Mouse (Mus musculus) testis, adult 2 months (tissue): ENCODE measurements at regions not wholly inside any gene's neighbourhood (a gene's known extent, or its start where the extent isn't known, plus 50 kb on each side); places are given as distances from the start of the nearest gene placed in this dataset.

Experiments used
- H3K27ac ChIP-seq: fragments of 200-500 bp; 2 replicates; pipeline ENCODE4 v1.5.1; 2012; ENCODE audit warnings: low read depth, low read length; ENCODE audit not compliant: control insufficient read depth, insufficient read depth
- H3K27me3 ChIP-seq: fragments of 200-500 bp; 2 replicates; pipeline ENCODE4 v1.6.1; 2012; ENCODE audit warnings: mild to moderate bottlenecking, low read length, moderate library complexity; ENCODE audit not compliant: control insufficient read depth, insufficient read depth
- H3K36me3 ChIP-seq: fragments of 200-500 bp; 2 replicates; pipeline ENCODE4 v1.6.1; 2012; ENCODE audit warnings: mild to moderate bottlenecking, low read length; ENCODE audit not compliant: control insufficient read depth, insufficient read depth
- H3K4me1 ChIP-seq: fragments of 200-500 bp; 2 replicates; pipeline ENCODE4 v1.6.1; 2012; ENCODE audit warnings: low read length; ENCODE audit not compliant: control insufficient read depth, insufficient read depth
- H3K4me3 ChIP-seq: fragments of 200-500 bp; 2 replicates; pipeline ENCODE4 v1.5.1; 2012; ENCODE audit warnings: low read depth, mild to moderate bottlenecking, low read length, moderate library complexity, mixed read lengths; ENCODE audit not compliant: control insufficient read depth
- CTCF ChIP-seq: fragments of 200-500 bp; IDR thresholded peaks from 2 replicates; pipeline ENCODE4 v1.5.1; 2012; ENCODE audit warnings: low read depth, mild to moderate bottlenecking, inconsistent platforms, low read length, moderate library complexity; ENCODE audit not compliant: control insufficient read depth, insufficient read depth, insufficient replicate concordance
- POLR2A ChIP-seq: fragments of 200-500 bp; IDR thresholded peaks from 2 replicates; pipeline ENCODE4 v1.6.1; 2012; ENCODE audit warnings: low read depth, mild to moderate bottlenecking, inconsistent platforms, low read length, moderate library complexity; ENCODE audit not compliant: control insufficient read depth

DNA sequence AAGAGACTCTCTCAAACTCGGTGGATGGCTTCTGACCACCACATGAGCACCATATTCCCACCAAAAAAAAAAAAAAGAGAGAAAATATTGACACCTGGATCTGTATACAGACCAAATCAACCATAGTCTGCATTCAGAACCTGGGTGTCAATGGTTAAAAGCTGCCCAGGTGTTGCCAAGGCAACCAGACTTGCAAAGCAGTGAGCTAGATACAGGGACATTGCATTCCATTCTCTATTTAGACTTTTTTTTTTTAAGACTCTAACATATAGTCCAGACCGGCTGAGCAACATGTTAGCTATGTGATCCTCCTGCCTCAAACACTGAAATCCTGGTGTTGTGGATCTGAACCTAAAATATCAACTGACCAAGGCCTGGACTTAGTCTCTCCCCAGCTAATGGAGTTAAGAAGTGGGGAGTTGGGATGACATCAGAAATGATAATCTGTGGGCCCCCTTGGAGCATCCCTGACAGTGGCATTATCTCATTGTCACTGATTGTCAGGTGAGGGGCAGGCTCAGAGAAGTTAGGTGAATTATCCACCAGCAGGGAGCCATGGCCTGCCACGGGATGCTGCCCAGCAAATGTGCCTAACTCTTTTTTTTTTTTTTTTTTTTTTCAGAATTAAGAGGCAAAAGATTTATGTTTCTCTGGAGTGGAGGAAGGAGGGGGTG, 99.1 kb upstream of the Cdkn3 start:
- TF ChIP-seq POLR2A (no peak), CTCF (no peak)
- no peaks in the 10 kb centered on the region for H3K4me1 ChIP-seq

DNA sequence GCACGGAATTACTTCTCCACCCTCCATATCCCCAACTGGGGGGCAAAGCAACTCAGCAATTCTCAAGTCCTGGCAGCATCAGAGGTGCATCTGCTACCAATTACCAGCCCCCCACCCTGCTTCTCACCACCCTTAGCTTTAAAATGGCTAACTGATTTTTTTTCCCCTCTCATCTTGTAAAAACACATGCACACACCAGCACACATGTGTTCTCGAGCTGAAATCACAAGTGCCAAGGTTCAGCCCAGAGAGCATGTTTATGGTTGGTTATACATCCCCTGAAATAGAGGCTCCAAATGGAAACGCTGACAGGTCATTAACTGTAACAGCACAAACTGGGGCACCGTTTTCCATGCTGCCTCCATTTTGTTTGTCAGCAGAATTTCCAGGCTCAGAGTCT, 101.0 kb upstream of the Cdkn3 start:
- Histone ChIP-seq H3K27ac (no peak overlapping the region), H3K4me1 (no peaks in the 10 kb centered on the region), H3K36me3 (no peaks in the 10 kb centered on the region), H3K4me3 (no peak overlapping the region), H3K27me3 (no peaks in the 10 kb centered on the region)
- TF ChIP-seq POLR2A (no peak), CTCF (no peak)

More for the DNA sequence above, 99.1 kb upstream of the Cdkn3 start:
- no peaks in the 10 kb centered on the region for H3K36me3 ChIP-seq
- no peak overlapping the region for H3K27ac ChIP-seq
- no peak overlapping the region for H3K4me3 ChIP-seq
- H3K27me3 ChIP-seq, result no peaks in the 10 kb centered on the region

DNA sequence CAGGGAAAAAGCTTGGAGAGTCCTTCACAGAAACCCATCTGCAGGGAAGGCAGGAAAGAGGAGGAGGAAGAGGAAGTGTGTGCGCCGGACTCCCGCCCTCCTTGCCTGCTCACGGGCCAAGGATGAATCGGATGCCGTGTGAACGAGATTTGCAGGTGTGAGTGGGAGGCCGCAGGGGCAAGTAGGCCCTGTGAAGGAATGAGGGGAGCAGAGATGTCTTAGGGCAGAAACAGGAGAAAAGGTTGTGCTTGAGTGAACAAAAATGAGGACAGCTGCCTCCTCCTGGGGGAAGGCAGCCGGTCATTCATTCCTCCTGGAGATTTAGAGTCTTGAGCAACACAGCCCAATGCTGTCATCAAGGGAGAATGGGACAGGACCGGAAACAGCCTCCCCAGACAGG, 104.1 kb upstream of the Cdkn3 start:
- Histone ChIP-seq H3K27me3 (no peaks in the 10 kb centered on the region), H3K27ac (no peak overlapping the region), H3K4me3 (no peak overlapping the region), H3K4me1 (no peaks in the 10 kb centered on the region), H3K36me3 (no peaks in the 10 kb centered on the region)
- TF ChIP-seq POLR2A (no peak), CTCF (no peak)

DNA sequence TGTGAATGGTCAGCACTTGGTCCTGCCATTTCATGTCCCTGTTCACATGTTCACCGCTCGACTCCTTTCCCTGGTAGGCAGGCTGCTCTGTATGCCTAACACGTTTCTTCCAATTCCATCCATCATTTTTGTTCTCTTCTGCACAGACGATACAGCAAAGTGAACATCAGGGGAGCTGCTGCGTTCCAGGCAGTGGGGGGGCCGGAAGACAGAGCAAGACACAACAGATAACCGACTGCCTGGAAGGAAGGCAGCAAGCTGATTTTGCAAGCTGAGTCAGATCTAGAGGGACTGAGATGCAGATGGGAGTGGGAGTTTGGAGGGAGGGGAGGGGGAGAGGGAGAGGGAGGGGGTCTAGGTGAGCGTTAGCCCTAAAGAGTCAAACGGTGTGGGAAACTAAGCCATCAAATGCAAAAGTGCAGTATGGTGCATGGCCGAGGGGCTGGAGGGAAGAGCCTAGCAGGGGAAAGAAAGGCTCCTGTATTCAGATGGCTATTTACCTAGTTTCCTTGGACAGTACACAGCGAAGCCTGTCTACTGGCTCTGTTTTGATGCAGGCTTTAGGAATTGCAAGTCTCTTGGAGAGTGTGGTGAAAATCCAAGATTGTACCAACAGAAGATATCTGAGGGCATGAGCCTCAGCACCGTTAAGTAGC, 112.9 kb upstream of the Cdkn3 start:
- Histone ChIP-seq H3K27ac (no peak overlapping the region), H3K27me3 (no peaks in the 10 kb centered on the region), H3K4me1 (no peaks in the 10 kb centered on the region), H3K36me3 (no peaks in the 10 kb centered on the region), H3K4me3 (no peak overlapping the region)
- TF ChIP-seq POLR2A (no peak), CTCF (no peak)

DNA sequence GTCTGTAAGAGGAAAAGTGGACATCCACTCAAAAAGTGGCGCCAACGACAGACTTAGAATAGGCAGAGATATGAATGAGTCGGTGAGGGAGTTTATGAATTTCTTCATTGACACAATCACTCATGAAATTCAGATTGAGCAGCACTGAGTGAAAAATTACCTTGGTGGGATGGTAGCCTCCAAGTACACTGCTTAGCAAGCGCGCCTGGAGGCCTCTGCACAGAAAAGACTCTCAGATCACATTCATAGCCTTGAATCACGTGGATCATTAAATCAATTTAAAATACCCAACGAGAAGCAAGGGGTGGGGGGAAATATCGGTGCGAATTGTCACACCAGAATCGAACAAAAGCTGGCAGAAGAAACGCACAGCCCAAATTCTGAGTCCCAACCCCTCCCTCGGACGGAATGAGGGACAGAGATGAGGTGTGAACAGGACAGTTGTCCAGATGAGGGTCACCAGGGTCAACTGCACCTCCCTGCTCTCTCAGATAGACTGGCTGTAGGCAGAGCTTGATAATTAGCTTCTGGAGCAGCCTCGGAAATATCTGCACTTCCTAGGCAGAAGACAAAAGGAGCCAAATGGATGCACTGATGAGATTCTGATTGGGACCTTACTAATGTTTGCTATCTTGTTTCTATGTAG, 113.5 kb upstream of the Cdkn3 start:
- TF ChIP-seq POLR2A (no peak), CTCF (no peak)
- Histone ChIP-seq H3K27me3 (no peaks in the 10 kb centered on the region), H3K4me1 (no peaks in the 10 kb centered on the region), H3K4me3 (no peak overlapping the region), H3K36me3 (no peaks in the 10 kb centered on the region), H3K27ac (no peak overlapping the region)

DNA sequence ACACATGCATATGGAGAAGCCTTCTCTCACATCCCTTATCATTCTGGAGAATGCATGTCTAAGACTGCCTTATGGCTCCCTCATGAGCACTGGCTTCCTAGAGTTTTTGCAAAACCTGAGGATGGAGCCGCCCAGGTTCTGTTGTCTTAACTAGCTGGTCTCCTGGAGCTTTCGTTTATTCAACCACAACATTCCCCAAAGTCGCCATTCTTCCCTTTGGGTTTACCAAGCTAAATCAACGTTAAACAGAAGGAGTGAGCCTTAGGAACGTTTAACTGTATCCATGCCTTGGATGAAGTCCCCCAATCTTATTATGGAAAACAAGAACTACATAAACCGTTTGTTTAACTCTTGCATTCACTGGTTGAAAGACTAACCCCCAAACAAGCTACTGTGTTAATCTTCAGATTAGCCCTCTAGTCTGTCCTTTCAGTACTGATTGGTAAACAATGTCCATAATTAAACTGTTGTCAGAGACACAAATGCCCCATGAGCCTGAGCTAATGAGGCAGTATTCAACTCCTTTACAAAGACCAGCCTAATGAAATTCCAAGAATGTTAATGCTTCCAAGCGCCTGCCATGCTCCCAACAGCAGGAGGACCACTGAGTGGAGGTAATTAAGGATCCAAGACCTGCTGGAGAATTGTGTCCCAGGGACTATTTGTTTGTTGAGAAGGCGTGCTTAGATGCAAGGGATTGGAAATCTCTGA, 121.1 kb upstream of the Cdkn3 start:
- H3K36me3 ChIP-seq, result no peaks in the 10 kb centered on the region
- H3K27me3 ChIP-seq, result no peaks in the 10 kb centered on the region
- TF ChIP-seq POLR2A (no peak), CTCF (no peak)
- H3K27ac ChIP-seq, result no peak overlapping the region
- H3K4me3 ChIP-seq, result no peak overlapping the region
- peaks cover 14% of the 10 kb centered on the region for H3K4me1 ChIP-seq

DNA sequence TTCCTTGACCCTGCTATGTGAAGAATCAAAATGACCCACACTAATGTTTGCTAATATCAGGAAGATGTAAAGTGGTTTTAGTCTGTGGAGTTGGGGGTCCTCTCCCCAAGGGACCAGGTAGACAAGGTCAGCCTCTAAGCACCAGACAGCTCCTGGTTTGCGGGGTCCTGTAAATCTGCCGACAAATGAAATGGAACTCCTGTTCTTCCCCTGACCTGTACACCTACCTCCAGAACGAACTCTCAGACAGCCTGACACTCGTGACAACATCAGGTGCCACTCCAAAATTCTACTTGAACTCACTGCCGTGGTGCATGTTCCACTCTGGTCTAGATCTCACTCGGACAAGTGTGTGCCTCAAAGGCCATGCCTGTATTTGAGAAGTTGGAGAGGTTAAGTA, 121.8 kb upstream of the Cdkn3 start:
- peaks cover 21% of the 10 kb centered on the region for H3K4me1 ChIP-seq

More for the DNA sequence above, 121.8 kb upstream of the Cdkn3 start:
- no peak overlapping the region for H3K27ac ChIP-seq
- no peaks in the 10 kb centered on the region for H3K27me3 ChIP-seq
- no peak for TF ChIP-seq POLR2A
- TF ChIP-seq CTCF, result no peak
- no peak overlapping the region for H3K4me3 ChIP-seq
- H3K36me3 ChIP-seq, result no peaks in the 10 kb centered on the region
